Mouse (Mus musculus): ENCODE results near the gene Morn3. TPM values are rescaled to one million over a fixed set of nuclear protein-coding genes. Genes with fewer than 3 reads are reported as not detected.
"Not testable (repeated sequence)": the region's sequence is repeated elsewhere in the genome, so short reads cannot be mapped to it uniquely, and the experiment has no call there.

Morn3 gene
- total RNA-seq (2022), result not detected

GRCm38 (mm10) chr5:123046916-123047315 lies at the start of gene Morn3:
TSS of gene Morn3 (minus strand) at chr5:123047016.
- no peak for DNase-seq

- DNase-seq, result no peak
Measured at GRCm38 (mm10) chr5:123096299-123096698, 49.5 kb upstream of the Morn3 start.

- DNase-seq, result peak; percentile 23
Measured at GRCm38 (mm10) chr5:123094238-123094991, 47.6 kb upstream of the Morn3 start.

- no peak for DNase-seq
Measured at GRCm38 (mm10) chr5:123093077-123093633, 46.3 kb upstream of the Morn3 start.

DNA sequence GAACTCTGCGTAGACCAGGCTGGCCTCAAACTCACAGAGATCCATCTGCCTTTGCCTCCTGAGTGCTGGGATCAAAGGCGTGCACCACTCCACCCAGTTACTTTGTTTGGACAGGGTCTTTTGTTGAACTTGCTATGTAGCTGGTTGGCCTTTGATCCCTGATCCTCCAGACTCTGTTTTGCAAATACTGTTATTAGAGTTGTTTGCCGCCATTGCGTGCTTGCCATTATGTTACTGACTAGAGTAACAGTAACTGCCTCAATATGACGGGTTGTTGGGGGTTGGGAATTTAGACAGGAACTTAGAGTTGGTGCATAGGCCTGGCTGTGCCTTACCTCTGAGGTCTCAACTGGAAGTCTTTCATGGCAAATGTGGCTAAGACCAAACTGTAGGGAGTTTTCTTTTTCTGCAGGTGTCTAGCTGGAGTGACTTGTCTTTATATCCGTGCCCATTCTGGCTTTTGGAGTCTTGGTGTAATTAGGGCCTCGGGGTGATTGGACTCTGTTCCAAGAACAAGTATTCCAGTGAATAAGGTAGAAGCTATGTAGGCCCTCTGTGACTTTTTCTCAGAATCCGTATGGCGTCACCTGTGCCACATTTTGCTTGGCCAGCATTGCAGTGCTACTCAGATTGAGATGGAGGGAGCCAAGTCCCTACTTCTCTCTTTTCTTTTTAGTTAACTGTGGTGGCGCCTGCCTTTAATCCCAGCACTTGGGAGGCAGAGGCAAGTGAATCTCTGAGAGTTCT lies 43.9 kb upstream of the Morn3 start:
- DNase-seq, result no peak

- DNase-seq, result no peak
Measured at GRCm38 (mm10) chr5:123088784-123089183, 42.0 kb upstream of the Morn3 start.

- no peak for DNase-seq
Measured at GRCm38 (mm10) chr5:123086501-123086900, 39.7 kb upstream of the Morn3 start.

- DNase-seq, result no peak
Measured at GRCm38 (mm10) chr5:123083340-123084050, 36.7 kb upstream of the Morn3 start.

- no peak for DNase-seq
Measured at GRCm38 (mm10) chr5:123080510-123080909, 33.7 kb upstream of the Morn3 start.

- no peak for DNase-seq
Measured at GRCm38 (mm10) chr5:123080041-123080440, 33.2 kb upstream of the Morn3 start.

DNA sequence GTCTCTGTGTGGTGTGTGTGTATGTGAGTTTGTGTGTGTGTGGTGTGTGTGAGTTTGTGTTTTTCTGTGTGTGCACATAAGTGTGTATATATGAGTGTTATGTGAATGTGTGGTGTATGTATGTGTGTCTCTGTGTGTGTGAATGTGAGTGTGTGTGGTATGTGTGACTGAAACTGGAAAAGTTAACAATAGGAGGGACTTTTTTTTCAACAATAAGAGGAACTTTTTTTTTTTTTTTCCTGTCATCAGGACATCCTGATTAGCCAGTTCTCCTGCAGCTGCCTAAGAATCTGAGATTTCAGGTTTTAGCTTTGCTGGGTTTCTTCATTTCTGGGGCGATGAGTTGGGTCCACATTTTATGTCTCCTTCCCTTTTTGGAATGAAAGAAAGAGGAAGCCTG lies 32.8 kb upstream of the Morn3 start:
- no peak for DNase-seq

DNA sequence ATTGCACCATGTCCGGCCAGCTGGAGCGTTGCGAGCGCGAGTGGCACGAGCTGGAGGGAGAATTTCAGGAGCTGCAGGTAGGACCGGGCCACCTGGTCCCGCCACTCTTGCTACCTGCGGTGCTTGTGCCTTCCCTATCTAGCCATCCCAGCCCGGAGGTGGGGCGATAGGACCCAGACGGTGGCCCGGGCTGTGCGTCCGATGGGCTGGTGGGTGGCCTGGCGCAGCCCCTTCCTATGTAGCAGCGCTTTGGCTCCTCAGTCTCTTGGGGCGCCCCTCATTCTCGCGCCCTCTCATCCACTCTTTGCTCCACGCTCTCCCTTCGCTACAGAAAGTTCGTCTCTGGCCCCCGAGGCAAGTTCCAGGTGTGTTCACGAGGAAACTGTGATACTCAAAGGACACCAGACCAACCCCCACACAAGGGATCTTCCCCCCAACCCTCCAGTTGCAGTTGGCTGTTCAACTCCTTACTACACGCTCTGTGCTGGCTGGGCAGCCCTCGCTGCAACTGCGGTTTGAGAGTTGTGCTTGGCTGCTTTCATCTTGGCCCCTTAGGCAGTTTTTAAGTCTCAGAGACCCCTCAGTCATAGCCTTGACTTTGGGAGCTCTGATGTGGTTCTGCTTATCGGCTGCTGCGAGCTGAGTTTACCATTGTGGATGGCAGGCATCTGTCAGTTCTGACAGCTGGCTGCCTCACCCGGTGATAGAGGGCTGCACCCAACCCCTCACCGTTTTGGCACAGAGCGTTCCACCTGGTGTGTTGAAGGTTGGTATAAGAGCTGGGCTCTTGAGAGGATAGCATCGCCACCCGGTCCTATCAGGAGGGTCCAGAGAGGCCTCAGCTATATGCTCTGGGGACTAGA lies 29.8 kb upstream of the Morn3 start:
- DNase-seq, result no peak

DNA sequence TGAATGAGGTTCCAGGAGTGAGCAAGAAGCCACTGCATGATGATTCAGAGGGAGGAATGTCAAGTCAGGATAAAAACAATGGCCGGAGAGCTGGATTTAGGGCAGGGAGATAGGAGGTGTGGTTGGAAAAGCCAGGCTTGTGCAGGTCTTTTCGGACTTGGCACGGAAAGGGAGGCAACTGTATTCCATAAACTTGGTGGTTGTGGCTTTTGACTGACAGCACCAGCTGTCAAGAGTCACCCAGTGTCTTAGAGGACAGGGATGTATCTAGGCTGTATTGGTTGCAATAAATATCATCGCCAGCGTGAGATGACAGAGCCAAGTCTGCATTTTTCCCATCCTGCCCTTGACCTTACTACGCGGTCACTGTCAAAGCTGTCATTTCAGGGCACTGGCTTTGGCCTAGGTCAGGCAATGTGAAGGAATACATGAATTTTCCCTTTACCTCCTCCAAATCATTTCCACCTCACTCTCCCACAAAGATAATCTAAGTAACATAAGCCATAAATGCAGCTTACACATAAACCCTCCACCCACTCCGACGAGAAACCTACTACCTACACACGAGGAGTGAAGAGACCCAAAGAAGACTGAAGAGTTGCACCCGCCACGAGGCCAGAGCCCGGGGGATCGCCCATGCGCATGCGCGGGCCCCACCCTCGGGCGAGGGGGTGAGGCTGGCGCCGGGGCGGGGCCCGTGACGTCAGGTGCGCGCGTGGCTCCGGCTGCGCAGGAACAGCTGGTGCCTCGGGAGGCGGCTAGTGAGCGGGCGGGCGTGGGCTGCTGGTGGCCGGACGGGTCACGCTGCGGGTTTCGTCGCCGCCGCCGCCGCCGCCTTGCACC lies 29.0 kb upstream of the Morn3 start:
- peak; percentile 92 for DNase-seq

GRCm38 (mm10) chr5:123068714-123069113 lies 21.9 kb upstream of the Morn3 start:
- DNase-seq, result no peak

DNA sequence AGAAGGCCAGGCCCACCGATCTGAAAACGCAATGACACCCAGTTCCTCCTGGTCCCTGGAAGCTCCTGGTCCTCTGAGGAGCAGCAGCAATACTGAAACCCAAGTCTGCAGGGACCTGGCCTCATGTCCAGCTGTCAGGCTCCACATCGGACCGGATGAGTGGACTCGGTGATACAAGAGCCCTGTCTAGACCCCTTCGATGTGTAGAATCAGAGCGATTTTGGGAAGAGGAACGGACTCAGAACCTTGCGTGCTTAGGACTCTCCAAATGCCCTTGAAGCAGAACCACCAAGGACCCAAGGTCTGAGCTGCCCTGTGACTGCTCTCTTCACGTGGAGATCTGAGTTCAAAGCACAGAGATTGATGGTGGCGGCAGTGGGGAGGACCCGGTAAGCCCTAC lies 21.3 kb upstream of the Morn3 start, which contains the start of gene Tmem120b:
Gene Tmem120b (plus strand): TSS at position 301 of the 400 bp plus-strand sequence.
- no peak for DNase-seq

GRCm38 (mm10) chr5:123067395-123067995 lies 20.7 kb upstream of the Morn3 start:
- DNase-seq, result no peak

DNA sequence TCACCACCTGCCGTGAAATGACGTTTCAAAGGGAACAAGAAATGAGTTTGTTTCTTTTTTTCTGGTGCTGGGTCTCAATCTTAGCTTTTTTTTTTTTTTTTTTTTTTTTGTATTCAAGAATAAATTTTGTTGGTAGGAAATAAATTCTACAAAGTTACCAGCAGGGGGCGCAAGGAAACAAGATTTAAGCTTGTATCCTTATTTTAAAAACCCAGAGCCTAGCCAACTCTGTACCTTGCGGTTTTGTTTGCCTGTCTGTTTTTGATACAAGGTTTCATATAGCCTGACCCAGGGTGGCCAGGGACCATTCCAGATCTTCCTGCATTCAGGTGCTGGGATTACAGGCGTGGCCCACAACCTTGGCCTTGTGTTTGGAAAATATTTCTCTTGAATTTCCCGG lies 17.4 kb upstream of the Morn3 start:
- no peak for DNase-seq

GRCm38 (mm10) chr5:123063141-123063540 lies 16.3 kb upstream of the Morn3 start:
- no peak for DNase-seq

- not testable (repeated sequence) for DNase-seq
Measured at GRCm38 (mm10) chr5:123061402-123061749, 14.6 kb upstream of the Morn3 start.

GRCm38 (mm10) chr5:123060706-123061401 lies 14.0 kb upstream of the Morn3 start:
- no peak for DNase-seq
